Mouse (Mus musculus) G1E (cell line): Measurements from ENCODE around the gene Capns1.

Experiments used
- CTCF ChIP-seq: IDR thresholded peaks from 2 replicates; pipeline ENCODE4 v1.5.1; 2012; ENCODE audit warnings: low read depth, low read length, inconsistent platforms, mixed read lengths
- GATA1 ChIP-seq: IDR thresholded peaks from 2 replicates; pipeline ENCODE4 v1.6.1; 2012; ENCODE audit warnings: borderline replicate concordance, low read length, inconsistent platforms, mixed read lengths

DNA sequence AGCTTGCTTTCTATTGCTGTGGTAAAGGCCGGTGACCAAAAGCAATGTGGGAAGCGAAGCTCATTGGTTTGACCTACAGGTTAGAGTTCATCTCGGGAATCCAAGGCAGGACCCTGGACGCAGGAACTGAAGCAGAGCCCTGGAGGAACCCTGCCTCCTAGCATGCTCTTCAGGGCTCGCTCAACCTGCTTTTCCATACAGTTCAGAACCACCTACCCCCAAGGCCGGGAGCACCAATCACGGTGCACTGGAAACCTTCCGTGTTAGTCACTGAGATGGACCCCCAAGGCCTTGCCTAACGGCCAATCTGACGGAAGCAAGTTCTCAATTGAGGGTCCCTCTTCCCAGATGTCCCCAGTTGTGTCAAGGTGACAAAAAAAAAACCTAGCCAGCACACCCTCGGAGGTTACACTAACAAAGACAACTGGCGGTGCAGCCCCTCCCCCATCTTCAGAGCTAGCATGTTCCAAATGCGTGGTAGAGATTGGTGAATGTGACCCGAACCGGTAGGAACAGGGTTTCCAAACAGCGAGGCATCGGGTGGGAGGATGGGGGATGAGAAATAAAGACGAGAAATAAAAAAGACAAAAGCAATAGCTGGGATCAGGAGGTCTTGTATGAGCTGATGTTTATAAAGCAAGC lies 1.0 kb upstream of the Capns1 start:
- no peak for TF ChIP-seq GATA1
- TF ChIP-seq CTCF = no peak
